Mouse (Mus musculus) brown adipose tissue, adult 24 weeks (tissue): Measurements from ENCODE around the gene Gm49342. TPM values are rescaled to one million over a fixed set of nuclear protein-coding genes. Genes with fewer than 3 reads are reported as not detected.
A peak's percentile ranks its signal among the peaks of the same experiment; 100 is the strongest.
"Not testable (repeated sequence)": the region's sequence is repeated elsewhere in the genome, so short reads cannot be mapped to it uniquely, and the experiment has no call there.

Source experiments
- H3K27ac ChIP-seq: fragments of 200-500 bp; replicated peaks from 2 replicates; pipeline ENCODE4 v1.5.1; 2012; ENCODE audit warnings: low read depth, mild to moderate bottlenecking, low read length
- H3K4me1 ChIP-seq: fragments of 200-500 bp; 2 replicates; pipeline ENCODE4 v1.6.1; 2012; ENCODE audit warnings: low read length, mixed read lengths; ENCODE audit not compliant: control insufficient read depth, insufficient read depth, insufficient read length
- H3K4me3 ChIP-seq: fragments of 200-500 bp; 2 replicates; pipeline ENCODE4 v1.5.1; 2012; ENCODE audit warnings: low read depth, mild to moderate bottlenecking, low read length, moderate library complexity; ENCODE audit not compliant: insufficient read depth
- polyA plus RNA-seq: library from polyadenylated mRNA; stranded (reverse); fragments of >200 nt; gene quantifications from 2 replicates; pipeline ENCODE4 v1.2.4, GENCODE M21; 2012; ENCODE audit not compliant: missing spikeins, insufficient read depth, insufficient read length

Gm49342 gene
- polyA plus RNA-seq, 1 experiment: 11.9 TPM

- Histone ChIP-seq H3K27ac (peak overlapping the region; percentile 27), H3K4me3 (peak overlapping the region; percentile 89), H3K4me1 (no peaks in the 10 kb centered on the region)
These were observed 19.0 kb upstream of the Gm49342 start for GRCm38 (mm10) chr14:50925111-50925920.

- Histone ChIP-seq H3K27ac (no peak overlapping the region), H3K4me1 (no peaks in the 10 kb centered on the region), H3K4me3 (no peak overlapping the region)
These were observed 17.0 kb upstream of the Gm49342 start for GRCm38 (mm10) chr14:50927366-50927765.

GRCm38 (mm10) chr14:50929951-50930350, 14.4 kb upstream of the Gm49342 start:
- Histone ChIP-seq H3K27ac (peak overlapping the region; percentile 66), H3K4me1 (no peaks in the 10 kb centered on the region), H3K4me3 (peak overlapping the region; percentile 80)

GRCm38 (mm10) chr14:50930377-50930753, 14.0 kb upstream of the Gm49342 start:
- no peaks in the 10 kb centered on the region for H3K4me1 ChIP-seq
- peak overlapping the region; percentile 66 for H3K27ac ChIP-seq
- peak overlapping the region; percentile 80 for H3K4me3 ChIP-seq

GRCm38 (mm10) chr14:50930754-50931492, 13.4 kb upstream of the Gm49342 start, which contains the start of the genes Pip4p1 and Pnp:
Gene Pip4p1 (minus strand): TSS chr14:50930856.
Gene Pnp (plus strand): TSS chr14:50931082.
- Histone ChIP-seq H3K27ac (peak within 1 kb of the TSS; percentile 69), H3K4me3 (peak within 1 kb of the TSS; percentile 80), H3K4me1 (no peaks in the 10 kb centered on the region)

- H3K27ac ChIP-seq: peak overlapping the region; percentile 69
- peak overlapping the region; percentile 64 for H3K4me3 ChIP-seq
- H3K4me1 ChIP-seq: no peaks in the 10 kb centered on the region
These were observed 12.8 kb upstream of the Gm49342 start for GRCm38 (mm10) chr14:50931493-50932020.

- Histone ChIP-seq H3K4me1 (no peaks in the 10 kb centered on the region), H3K4me3 (no peak overlapping the region), H3K27ac (no peak overlapping the region)
These were observed 7.7 kb upstream of the Gm49342 start for GRCm38 (mm10) chr14:50936649-50937048.

- Histone ChIP-seq H3K4me3 (no peak overlapping the region), H3K4me1 (no peaks in the 10 kb centered on the region), H3K27ac (no peak overlapping the region)
These were observed 6.0 kb upstream of the Gm49342 start for GRCm38 (mm10) chr14:50938119-50938908.

GRCm38 (mm10) chr14:50938940-50939339, 5.4 kb upstream of the Gm49342 start:
- H3K27ac ChIP-seq: no peak overlapping the region
- no peaks in the 10 kb centered on the region for H3K4me1 ChIP-seq
- H3K4me3 ChIP-seq: no peak overlapping the region

- H3K4me3 ChIP-seq: peak overlapping the region; percentile 70
- H3K4me1 ChIP-seq: not testable (repeated sequence)
These were observed 334 bp downstream of the Gm49342 start for GRCm38 (mm10) chr14:50944668-50945033.

GRCm38 (mm10) chr14:50945081-50945480, 764 bp downstream of the Gm49342 start:
- Histone ChIP-seq H3K27ac (peak overlapping the region; percentile 81), H3K4me3 (peak overlapping the region; percentile 70)
- H3K4me1 ChIP-seq: not testable (repeated sequence)

More at GRCm38 (mm10) chr14:50944668-50945033, 334 bp downstream of the Gm49342 start:
- peak overlapping the region; percentile 81 for H3K27ac ChIP-seq

GRCm38 (mm10) chr14:50945526-50945925, 1.2 kb downstream of the Gm49342 start:
- H3K27ac ChIP-seq: peak overlapping the region; percentile 78
- not testable (repeated sequence) for H3K4me1 ChIP-seq
- H3K4me3 ChIP-seq: peak overlapping the region; percentile 70

GRCm38 (mm10) chr14:50955487-50955886, 11.2 kb downstream of the Gm49342 start:
- peaks cover 3% of the 10 kb centered on the region; the same call in 1 of the 2 replicates for H3K4me1 ChIP-seq
- 0 out of 2 replicates have a peak overlapping the region, but pooled peaks have one; percentile 13 for H3K4me3 ChIP-seq
- peak overlapping the region; percentile 56 for H3K27ac ChIP-seq

GRCm38 (mm10) chr14:50955942-50956508, 11.7 kb downstream of the Gm49342 start, which contains the start of gene Pnp2:
Gene Pnp2 (plus strand): TSS chr14:50955992.
- Histone ChIP-seq H3K4me3 (peak within 1 kb of the TSS; percentile 40), H3K27ac (peak within 1 kb of the TSS; percentile 85)
- not testable (repeated sequence) for H3K4me1 ChIP-seq
